Mouse (Mus musculus) skeletal muscle tissue, adult 2 months (tissue): ENCODE measurements at regions not wholly inside any gene's neighbourhood (a gene's known extent, or its start where the extent isn't known, plus 50 kb on each side); places are given as distances from the start of the nearest gene placed in this dataset.

Source experiments
- DNase-seq: peaks from one replicate; pipeline ENCODE4 v3.0.0-alpha.2; 2012; ENCODE audit warnings: low read depth, low spot score

DNA sequence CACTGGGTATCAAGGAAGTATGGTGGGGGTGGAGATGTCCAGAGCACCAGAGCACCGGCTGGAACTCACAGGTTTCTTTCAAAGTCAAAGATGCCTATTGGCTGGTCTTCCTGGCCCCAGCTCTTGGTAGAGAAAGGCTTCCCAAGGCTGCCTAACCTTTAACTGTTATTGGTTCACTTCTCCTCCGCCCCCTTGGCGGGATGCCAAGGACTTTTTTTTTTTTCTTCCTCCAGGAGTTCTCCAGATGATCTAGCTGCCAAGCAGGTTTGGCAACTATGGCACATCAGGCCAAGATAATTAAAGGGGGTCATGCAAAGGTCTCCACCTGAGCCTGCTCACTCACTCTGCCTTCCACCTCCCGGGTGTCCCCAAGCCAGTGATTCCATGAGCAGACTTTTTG lies 67.5 kb downstream of the Sc5d start:
- peak; percentile 42 for DNase-seq

DNA sequence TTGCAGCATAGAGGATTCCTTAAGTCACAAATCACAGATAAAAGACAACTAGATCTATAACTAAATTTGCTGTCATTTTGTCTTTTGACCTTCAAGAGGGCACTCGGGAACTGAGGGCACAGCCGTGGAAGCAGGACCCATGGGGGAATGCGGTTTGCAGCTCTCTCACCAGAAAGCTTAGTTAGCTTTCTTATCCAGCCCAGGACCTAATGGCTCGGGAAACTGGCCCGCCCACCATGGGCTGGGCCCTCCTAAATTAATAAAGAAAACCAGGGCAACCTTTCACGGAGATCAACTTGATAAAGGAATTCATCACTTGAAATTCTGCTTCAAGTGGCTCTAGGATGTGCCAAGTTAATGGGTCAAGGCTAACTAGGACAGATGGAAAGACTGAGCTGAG lies 67.9 kb downstream of the Sc5d start:
- no peak for DNase-seq

GRCm38 (mm10) chr9:42195651-42196050 lies 68.4 kb downstream of the Sc5d start:
- no peak for DNase-seq

GRCm38 (mm10) chr9:42194939-42195338 lies 69.1 kb downstream of the Sc5d start:
- DNase-seq: no peak

DNA sequence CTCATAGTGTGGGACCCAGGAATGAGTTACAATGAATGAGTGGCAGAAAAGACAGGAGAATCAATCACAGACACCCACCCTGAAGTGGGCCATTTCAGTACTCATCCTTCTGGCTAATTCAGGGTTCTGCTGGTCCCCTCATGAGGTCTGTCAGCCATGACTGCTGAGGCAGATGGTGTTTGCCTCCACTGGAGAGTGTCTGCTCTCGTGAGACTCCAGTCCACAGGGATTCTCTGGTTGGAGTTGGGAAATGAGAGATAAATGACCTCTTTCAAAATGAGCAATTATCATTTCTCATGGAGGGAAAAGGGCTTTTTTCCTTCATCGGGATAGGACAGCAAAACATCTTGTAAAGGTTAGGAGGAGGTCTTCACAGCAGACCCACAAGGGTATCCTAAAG lies 69.9 kb downstream of the Sc5d start:
- no peak for DNase-seq

DNA sequence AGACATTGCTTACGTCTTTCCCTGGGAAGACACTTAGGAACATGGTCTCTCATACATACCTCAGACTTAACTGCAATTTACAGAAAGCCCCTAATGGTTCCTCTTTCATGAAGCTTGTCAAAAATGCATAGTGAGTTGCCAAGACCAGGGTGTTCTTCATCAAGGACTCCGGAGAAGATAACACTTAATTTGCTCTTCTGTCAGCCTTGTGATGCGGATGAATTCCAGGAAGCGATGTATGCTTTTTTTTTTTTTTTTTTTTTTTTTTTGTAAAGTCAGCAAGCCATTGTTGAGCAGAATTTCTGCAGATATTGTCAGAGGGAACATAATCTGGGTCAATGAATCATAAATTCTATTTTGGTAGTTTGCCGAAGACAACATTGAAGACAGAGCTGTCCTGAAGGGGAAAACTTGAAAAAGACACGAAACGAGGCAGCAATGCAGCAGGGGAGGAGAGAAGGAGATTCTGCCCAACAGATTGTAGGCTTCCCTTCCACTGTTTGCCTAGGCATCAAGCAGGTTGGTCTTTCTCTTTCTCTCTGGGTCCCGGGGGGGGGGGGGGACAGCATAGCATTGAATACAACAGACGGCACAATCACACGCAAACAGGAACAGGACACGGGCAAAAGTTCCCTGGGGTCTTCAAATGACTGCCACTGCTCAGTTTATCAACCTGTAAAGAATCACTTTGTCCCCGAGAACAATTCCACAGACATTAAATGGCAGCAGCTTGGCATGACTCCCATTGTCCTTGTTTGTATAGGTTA lies 69.1 kb upstream of the Sorl1 start:
- DNase-seq: no peak

DNA sequence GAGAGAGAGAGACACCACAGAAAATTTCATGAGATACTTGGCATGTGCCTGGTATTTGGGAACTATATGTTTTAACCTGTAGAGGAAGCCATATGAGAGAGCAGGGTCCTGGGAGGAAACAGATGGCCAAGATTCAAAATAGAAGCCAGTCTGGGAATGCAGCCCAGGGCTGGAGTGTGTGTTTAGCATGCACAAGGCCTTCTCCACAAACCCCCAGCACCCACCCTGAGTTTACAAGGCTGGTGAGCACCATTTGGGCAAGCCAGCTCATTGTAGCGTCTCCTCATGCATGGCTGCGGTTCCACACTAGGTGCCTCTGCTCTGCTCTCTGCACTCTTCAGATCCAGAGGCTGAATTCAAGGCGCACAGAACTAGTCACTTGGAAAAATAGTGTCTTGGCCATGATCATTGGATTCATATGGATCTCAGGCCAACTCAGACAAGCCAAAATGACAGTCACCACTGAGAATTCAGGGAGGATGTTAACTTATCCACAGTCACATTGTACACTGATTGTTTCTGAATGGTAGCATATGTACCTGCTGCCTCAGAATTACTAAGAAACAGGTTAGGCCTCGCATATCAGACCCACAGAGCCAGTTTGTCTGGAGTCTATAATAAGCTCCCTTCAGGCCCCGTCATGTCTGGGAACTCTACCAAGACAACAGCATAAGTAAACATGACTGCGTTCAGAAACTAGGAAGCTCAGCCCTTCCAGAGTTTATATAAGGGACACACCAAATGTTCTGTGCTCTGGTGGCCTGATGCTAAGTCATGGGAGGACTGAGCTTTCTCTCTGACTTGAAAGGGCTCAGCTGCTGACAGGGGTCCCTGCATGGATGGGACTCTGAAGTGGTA lies 63.5 kb upstream of the Sorl1 start:
- DNase-seq: peak; percentile 69

- no peak for DNase-seq
Measured at GRCm38 (mm10) chr9:42184104-42184635, 60.1 kb upstream of the Sorl1 start.

DNA sequence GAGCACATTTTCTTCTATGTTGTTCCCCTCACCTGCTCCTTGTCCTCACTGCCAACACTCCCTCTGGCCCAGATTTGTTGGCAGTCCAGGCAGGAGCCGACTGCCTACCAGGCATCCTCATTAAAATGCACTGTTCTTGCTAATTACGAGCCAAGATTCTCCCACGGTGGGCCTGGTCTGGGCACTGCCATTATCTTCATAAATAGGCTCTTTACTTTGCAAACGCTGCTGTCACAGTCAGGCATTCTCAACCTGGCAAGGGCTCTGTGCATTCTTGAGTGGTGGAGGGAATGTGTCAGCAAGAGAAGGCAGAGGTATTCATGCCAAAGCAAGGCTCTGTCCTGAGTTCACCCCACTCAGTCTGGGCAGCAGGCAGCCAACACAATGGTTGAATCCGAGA lies 59.4 kb upstream of the Sorl1 start:
- peak; percentile 66 for DNase-seq

DNA sequence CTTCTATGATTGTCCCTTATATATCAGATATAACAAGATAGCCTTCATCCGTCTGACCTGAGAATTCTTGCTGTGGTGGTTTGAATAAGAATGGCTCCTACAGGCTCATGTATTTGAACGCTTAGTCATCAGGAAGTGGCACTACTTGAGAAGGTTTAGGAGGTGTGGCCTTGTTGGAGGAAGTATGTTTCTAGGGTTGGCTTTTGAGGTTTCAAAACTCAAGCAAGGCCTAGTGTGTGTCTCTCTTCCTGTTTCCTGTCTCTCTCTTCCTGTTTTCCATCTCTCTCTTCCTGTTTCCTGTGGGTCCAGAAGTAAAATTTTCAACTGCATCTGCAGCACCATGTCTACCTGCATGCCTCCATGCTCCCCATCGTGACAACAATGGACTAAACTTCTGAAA lies 58.3 kb upstream of the Sorl1 start:
- no peak for DNase-seq

GRCm38 (mm10) chr9:42180152-42180551 lies 56.1 kb upstream of the Sorl1 start:
- no peak for DNase-seq

DNA sequence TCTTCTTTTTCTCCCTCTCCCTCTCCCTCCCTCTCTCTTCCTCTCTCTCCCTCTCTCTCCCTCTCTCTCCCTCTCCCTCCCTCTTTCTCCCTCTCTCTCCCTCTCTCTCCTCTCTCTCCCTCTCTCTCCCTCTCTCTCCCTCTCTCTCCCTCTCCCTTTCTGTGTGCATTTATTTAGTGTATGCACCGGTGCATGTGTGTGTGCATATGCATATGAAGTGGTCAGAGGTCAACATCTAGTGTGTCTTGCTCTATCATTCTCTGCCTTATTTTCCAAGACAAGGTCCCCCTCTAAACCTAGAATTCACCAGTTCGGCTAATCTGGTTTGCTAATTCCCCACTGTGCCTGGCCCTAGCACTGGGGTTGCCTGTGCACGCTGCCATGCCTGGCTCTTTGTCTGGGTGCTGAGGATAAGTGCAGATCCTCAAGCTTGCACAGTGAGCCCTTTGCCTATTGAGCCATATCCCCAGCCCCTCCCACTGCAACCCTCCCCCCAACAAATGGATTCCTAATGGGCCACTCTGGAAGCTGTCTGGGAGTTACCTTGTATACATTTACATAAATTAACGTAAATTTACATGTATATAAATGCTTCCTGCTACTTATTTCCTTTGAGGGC lies 54.8 kb upstream of the Sorl1 start:
- DNase-seq: no peak

DNA sequence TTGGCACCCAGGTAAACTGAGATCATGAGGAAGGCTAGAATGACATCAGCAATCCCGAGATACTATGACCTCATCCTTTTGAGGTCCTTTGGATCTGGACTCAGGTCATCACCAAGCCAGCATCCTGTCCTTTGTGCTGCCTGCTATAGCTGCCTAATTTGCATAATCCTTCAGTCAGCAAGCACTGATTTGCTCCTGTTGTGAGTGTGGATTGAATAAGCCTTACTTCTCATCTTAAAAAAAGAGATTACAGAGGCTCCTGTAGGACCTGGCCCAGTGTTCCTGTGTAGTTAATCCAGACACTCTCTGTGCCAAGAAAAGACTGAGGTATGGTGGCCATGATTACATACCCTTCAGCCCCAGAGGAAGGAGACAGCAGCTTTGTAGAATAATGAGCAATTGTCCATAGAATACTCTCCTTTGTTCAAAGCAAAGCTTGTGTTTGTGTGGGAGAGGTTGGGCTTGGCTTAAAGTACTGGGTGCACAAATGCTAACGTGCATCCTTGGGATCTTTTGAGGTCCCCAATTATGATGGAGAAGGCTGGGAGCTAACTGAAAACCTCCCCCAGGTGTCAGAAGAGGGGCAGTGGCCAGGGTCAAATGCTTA lies 50.4 kb upstream of the Sorl1 start:
- no peak for DNase-seq
